Mouse (Mus musculus): ENCODE data around the gene Stx5a. TPM values are rescaled to one million over a fixed set of nuclear protein-coding genes. Genes with fewer than 3 reads are reported as not detected.
"Not testable (repeated sequence)": the region's sequence is repeated elsewhere in the genome, so short reads cannot be mapped to it uniquely, and the experiment has no call there.

Stx5a gene
- polyA plus RNA-seq, 1 experiment from 2014 or later: 48.2 TPM

GRCm38 (mm10) chr19:8727495-8728114 lies 13.6 kb upstream of the Stx5a start:
- no peak for ATAC-seq (ENCODE audit: low read depth)
- 8% methylated on average over 5 of the region's 5 CpGs for WGBS (ENCODE audit: insufficient replicate concordance)
- H3K27ac ChIP-seq: peak overlapping the region; percentile 44; the same call in 1 of the 2 replicates

GRCm38 (mm10) chr19:8728335-8729099 lies 12.7 kb upstream of the Stx5a start:
- H3K9ac ChIP-seq; DNase-seq; H3K27me3 ChIP-seq; ATAC-seq (ENCODE audit: low read depth); H3K4me2 ChIP-seq; H3K4me3 ChIP-seq (replicated peaks); H3K9me3 ChIP-seq (replicated peaks): not testable (repeated sequence)
- 0 out of 2 replicates have a peak overlapping the region, but pooled peaks have one; percentile 18 for H3K27ac ChIP-seq
- WGBS (ENCODE audit: insufficient replicate concordance): 46% methylated on average over 3 of the region's 3 CpGs
- peaks cover 32% of the 10 kb centered on the region for H3K36me3 ChIP-seq
- H3K4me1 ChIP-seq (replicated peaks): peaks cover 27% of the 10 kb centered on the region

More at GRCm38 (mm10) chr19:8727495-8728114, 13.6 kb upstream of the Stx5a start:
- Histone ChIP-seq H3K4me1 (replicated peaks) (peaks cover 27% of the 10 kb centered on the region), H3K9me3 (replicated peaks) (no peaks in the 10 kb centered on the region), H3K4me2 (no peak overlapping the region), H3K9ac (no peak overlapping the region), H3K27me3 (peaks cover under 1% of the 10 kb centered on the region; the same call in 1 of the 2 replicates), H3K36me3 (peaks cover 32% of the 10 kb centered on the region), H3K4me3 (replicated peaks) (no peak overlapping the region)
- DNase-seq: no peak

GRCm38 (mm10) chr19:8734334-8734733 lies 6.9 kb upstream of the Stx5a start:
- 33% methylated on average over 3 of the region's 3 CpGs for WGBS (ENCODE audit: insufficient replicate concordance)

DNA sequence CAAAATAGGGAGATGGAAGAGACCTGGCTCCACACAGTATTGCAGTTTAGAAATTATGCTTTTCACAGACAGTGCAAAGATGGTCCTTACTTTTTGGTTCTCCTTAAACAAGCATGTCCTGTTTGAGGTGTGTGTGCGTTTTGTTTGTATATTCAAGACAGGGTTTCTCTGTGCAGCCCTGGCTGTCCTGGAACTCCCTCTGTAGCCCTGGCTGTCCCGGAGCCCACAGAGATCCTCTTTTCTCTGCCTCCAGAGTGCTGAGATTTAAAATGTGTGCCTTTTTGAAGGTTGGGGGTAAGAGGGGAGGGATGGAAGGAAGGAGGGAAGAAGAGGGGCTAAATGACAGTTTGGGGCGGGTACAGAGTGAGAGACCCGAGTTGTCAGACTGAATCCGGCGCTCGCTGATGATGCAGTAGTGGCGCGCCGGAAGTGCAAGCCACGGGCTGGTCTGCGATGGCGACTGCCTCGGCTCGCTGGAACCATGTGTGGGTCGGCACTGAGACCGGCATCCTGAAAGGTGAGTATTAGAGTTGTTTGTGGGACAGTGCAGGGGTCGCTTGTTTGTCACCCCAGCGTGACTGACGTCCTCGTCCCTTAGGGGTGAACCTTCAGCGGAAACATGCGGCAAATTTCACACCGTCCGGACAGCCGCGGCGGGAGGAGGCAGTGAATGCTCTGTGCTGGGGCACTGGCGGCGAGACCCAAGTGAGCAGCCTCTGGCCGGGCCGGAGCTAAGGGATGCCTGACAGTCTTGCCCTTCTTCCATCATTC lies 5.6 kb upstream of the Stx5a start, which contains the start of gene Wdr74:
Gene Wdr74 (plus strand): TSS at position 439 of the 771 bp plus-strand sequence.
- peak within 1 kb of the TSS; percentile 93 for H3K4me3 ChIP-seq (replicated peaks)
- H3K4me2 ChIP-seq: peak within 1 kb of the TSS; percentile 92
- ATAC-seq (ENCODE audit: low read depth) (peak; percentile 88), DNase-seq (peak; percentile 80)
- H3K9ac ChIP-seq: peak within 1 kb of the TSS; percentile 85
- peak within 1 kb of the TSS; percentile 80 for H3K27ac ChIP-seq
- peaks cover 3% of the 10 kb centered on the region; the same call in 1 of the 2 replicates for H3K27me3 ChIP-seq
- peaks cover 37% of the 10 kb centered on the region for H3K4me1 ChIP-seq (replicated peaks)
- WGBS (ENCODE audit: insufficient replicate concordance): under 1% methylated on average over 32 of the region's 32 CpGs
- no peaks in the 10 kb centered on the region for H3K9me3 ChIP-seq (replicated peaks)
- H3K36me3 ChIP-seq: peaks cover 36% of the 10 kb centered on the region

More at GRCm38 (mm10) chr19:8734334-8734733, 6.9 kb upstream of the Stx5a start:
- H3K4me2 ChIP-seq: no peak overlapping the region
- DNase-seq (no peak), ATAC-seq (ENCODE audit: low read depth) (no peak)
- H3K9me3 ChIP-seq (replicated peaks): no peaks in the 10 kb centered on the region
- H3K36me3 ChIP-seq: peaks cover 24% of the 10 kb centered on the region
- peaks cover 3% of the 10 kb centered on the region; the same call in 1 of the 2 replicates for H3K27me3 ChIP-seq
- peaks cover 27% of the 10 kb centered on the region for H3K4me1 ChIP-seq (replicated peaks)
- H3K27ac ChIP-seq: no peak overlapping the region
- no peak overlapping the region; the same call in 1 of the 2 replicates for H3K9ac ChIP-seq
- no peak overlapping the region for H3K4me3 ChIP-seq (replicated peaks)

GRCm38 (mm10) chr19:8736160-8736467 lies 5.1 kb upstream of the Stx5a start:
- peak overlapping the region; percentile 85 for H3K9ac ChIP-seq
- H3K36me3 ChIP-seq: peaks cover 40% of the 10 kb centered on the region
- H3K4me3 ChIP-seq (replicated peaks): peak overlapping the region; percentile 93
- no peaks in the 10 kb centered on the region for H3K9me3 ChIP-seq (replicated peaks)
- WGBS (ENCODE audit: insufficient replicate concordance): 1% methylated on average over 11 of the region's 11 CpGs
- H3K4me2 ChIP-seq: peak overlapping the region; percentile 92
- peak; percentile 47 for ATAC-seq (ENCODE audit: low read depth)
- DNase-seq: no peak
- H3K4me1 ChIP-seq (replicated peaks): peaks cover 43% of the 10 kb centered on the region
- H3K27ac ChIP-seq: peak overlapping the region; percentile 80
- H3K27me3 ChIP-seq: peaks cover 3% of the 10 kb centered on the region; the same call in 1 of the 2 replicates

DNA sequence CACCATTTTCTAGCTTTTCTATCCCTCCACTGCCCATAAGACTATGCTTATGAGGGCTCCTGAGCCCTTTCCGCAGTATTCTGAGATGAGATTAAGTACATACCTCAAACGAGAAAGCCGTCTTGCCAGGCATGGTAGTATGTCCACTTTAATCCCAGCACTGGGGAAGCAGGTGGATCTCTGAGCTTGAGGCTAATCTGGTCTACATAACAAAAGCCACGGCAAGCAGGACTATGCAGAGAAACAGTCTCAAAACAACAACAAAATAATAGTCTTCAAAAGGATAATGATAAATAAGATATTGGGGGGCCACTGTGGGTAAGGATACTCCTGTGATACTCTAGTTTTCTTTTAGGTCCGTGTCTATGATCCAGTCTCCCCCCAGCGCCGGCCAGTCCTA lies 2.3 kb upstream of the Stx5a start:
- Histone ChIP-seq H3K9me3 (replicated peaks) (no peaks in the 10 kb centered on the region), H3K27me3 (no peaks in the 10 kb centered on the region), H3K36me3 (peaks cover 53% of the 10 kb centered on the region), H3K27ac (no peak overlapping the region), H3K9ac (no peak overlapping the region), H3K4me2 (no peak overlapping the region), H3K4me1 (replicated peaks) (peaks cover 60% of the 10 kb centered on the region), H3K4me3 (replicated peaks) (no peak overlapping the region)
- DNase-seq: no peak
- WGBS (ENCODE audit: insufficient replicate concordance): 82% methylated on average over 7 of the region's 7 CpGs
- no peak for ATAC-seq (ENCODE audit: low read depth)

DNA sequence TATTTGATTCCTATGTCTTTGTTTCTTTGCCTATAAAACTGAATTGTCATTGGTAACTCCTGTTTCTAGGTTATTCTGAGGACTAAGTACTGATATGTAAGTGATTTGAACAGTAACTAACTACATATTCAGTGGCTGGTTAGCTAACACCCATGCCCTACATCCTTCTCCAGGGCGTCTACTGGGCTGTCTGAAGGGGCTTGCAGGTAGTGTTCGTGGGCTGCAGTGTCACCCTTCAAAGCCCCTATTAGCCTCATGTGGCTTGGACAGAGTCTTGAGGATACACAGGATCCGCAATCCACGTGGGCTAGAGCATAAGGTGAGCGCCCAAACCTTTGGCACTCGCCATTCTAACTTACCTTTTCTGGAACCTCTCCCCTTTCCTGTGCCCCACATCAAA lies 1.6 kb upstream of the Stx5a start:
- H3K4me3 ChIP-seq (replicated peaks): no peak overlapping the region
- WGBS (ENCODE audit: insufficient replicate concordance): 80% methylated on average over 6 of the region's 6 CpGs
- H3K9me3 ChIP-seq (replicated peaks): no peaks in the 10 kb centered on the region
- peaks cover 59% of the 10 kb centered on the region for H3K36me3 ChIP-seq
- H3K4me2 ChIP-seq: no peak overlapping the region
- H3K27me3 ChIP-seq: no peaks in the 10 kb centered on the region
- H3K4me1 ChIP-seq (replicated peaks): peaks cover 57% of the 10 kb centered on the region
- no peak for ATAC-seq (ENCODE audit: low read depth)
- H3K9ac ChIP-seq: no peak overlapping the region
- no peak for DNase-seq
- H3K27ac ChIP-seq: no peak overlapping the region

GRCm38 (mm10) chr19:8740603-8741002 lies 610 bp upstream of the Stx5a start, which contains the start of gene 1700092M07Rik:
1700092M07Rik (plus strand) TSS chr19:8740718.
- H3K27ac ChIP-seq: peak within 1 kb of the TSS; percentile 89
- H3K4me1 ChIP-seq (replicated peaks): peaks cover 50% of the 10 kb centered on the region
- peaks cover 69% of the 10 kb centered on the region for H3K36me3 ChIP-seq
- H3K9me3 ChIP-seq (replicated peaks): no peaks in the 10 kb centered on the region
- ATAC-seq (ENCODE audit: low read depth) (no peak), DNase-seq (no peak)
- peak within 1 kb of the TSS; percentile 84 for H3K9ac ChIP-seq
- H3K4me3 ChIP-seq (replicated peaks): peak within 1 kb of the TSS; percentile 72
- peak within 1 kb of the TSS; percentile 84 for H3K4me2 ChIP-seq
- H3K27me3 ChIP-seq: no peaks in the 10 kb centered on the region
- 74% methylated on average over 14 of the region's 14 CpGs for WGBS (ENCODE audit: insufficient replicate concordance)

DNA sequence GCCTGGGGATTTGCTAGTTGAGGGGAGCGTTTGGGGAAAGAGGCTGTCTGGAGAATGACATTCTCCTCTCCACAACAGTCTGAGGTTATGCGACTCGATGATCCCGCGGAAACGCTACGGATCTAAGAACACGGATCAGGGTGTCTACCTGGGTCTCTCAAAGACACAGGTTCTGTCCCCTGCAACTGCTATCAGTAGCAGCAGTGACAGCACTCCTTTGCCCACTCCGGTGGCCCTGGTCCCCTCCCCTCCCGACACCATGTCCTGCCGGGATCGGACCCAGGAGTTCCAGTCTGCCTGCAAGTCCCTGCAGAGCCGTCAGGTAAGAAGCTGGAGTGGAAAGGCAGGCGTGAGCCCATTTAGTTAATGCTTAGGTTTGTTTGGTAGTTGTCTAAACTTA lies 963 bp downstream of the Stx5a start:
- Histone ChIP-seq H3K4me2 (peak overlapping the region; percentile 84), H3K4me1 (replicated peaks) (peaks cover 39% of the 10 kb centered on the region), H3K27me3 (no peaks in the 10 kb centered on the region), H3K9ac (peak overlapping the region; percentile 84), H3K4me3 (replicated peaks) (peak overlapping the region; percentile 72), H3K9me3 (replicated peaks) (no peaks in the 10 kb centered on the region), H3K36me3 (peaks cover 82% of the 10 kb centered on the region), H3K27ac (peak overlapping the region; percentile 89)
- WGBS (ENCODE audit: insufficient replicate concordance): 8% methylated on average over 14 of the region's 14 CpGs
- no peak for ATAC-seq (ENCODE audit: low read depth)
- DNase-seq: no peak

DNA sequence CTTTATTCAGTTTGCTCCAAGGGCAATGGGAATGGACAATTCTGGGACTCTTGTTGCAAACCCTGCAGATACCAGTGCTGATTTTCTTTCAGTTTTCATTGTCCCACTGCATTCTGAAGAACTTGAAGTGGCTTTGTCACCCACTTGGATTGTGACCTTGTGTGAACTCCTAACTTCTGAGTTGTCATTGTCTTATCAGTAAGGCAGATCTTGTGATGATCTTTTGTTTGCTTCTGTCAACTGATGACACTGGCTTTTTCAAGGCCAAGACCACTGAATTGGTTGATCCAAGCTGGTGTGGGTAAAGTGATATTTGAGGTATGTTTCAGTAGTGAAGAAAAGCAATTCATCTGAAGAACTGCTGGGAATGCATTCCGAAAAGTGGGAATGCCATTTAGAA lies 4.2 kb downstream of the Stx5a start:
- DNase-seq (no peak), ATAC-seq (ENCODE audit: low read depth) (no peak)
- WGBS (ENCODE audit: insufficient replicate concordance): 81% methylated on average over 1 of the region's 1 CpGs
- Histone ChIP-seq H3K36me3 (peaks cover 82% of the 10 kb centered on the region), H3K9me3 (replicated peaks) (no peaks in the 10 kb centered on the region), H3K4me1 (replicated peaks) (peaks cover 25% of the 10 kb centered on the region), H3K27me3 (no peaks in the 10 kb centered on the region), H3K9ac (no peak overlapping the region; the same call in 1 of the 2 replicates), H3K4me3 (replicated peaks) (no peak overlapping the region), H3K4me2 (no peak overlapping the region), H3K27ac (no peak overlapping the region)

- Histone ChIP-seq H3K4me2 (no peak overlapping the region), H3K27me3 (no peaks in the 10 kb centered on the region), H3K27ac (no peak overlapping the region; the same call in 1 of the 2 replicates), H3K36me3 (peaks cover 94% of the 10 kb centered on the region), H3K4me1 (replicated peaks) (peaks cover 15% of the 10 kb centered on the region), H3K9ac (no peak overlapping the region), H3K4me3 (replicated peaks) (no peak overlapping the region), H3K9me3 (replicated peaks) (no peaks in the 10 kb centered on the region)
- WGBS (ENCODE audit: insufficient replicate concordance): 64% methylated on average over 2 of the region's 2 CpGs
- ATAC-seq (ENCODE audit: low read depth): no peak
- no peak for DNase-seq
These were observed 6.2 kb downstream of the Stx5a start for GRCm38 (mm10) chr19:8747368-8747767.
